In the genomic region with DNA sequence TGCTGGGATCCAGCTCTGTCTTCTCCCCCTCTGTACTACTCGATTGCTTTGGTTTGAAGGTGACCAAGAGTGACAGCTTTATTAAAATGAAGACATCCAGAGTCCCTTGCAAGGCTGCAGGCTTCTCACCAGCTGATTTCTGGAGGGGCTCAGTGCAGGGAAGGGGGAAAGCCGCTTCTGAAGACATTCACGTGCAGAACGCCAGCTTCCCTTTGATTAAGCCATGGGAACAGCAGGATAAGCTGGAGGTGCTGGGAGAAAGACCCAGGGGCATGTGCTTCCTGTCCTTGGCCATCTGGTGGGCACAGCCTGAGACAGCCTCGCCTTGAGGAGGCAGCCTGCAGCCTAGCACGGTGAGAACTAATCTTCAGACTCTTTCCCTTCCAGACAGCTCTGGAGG, we compare ENCODE assay signal across 22 mouse cellular contexts. TPM values are rescaled to one million over a fixed set of nuclear protein-coding genes. Genes with fewer than 3 reads are reported as not detected.
A peak's percentile ranks its signal among the peaks of the same experiment; 100 is the strongest.
DNase-seq lines count a peak whose midpoint lies in the region; ATAC-seq and TF ChIP-seq lines count a peak whose summit lies in the region.
"Had no signal": no experiment of that assay in that cellular context is flagged by ENCODE, and none has a peak within 500 bp of the region (broad histone marks: within the 10 kb centered on the region; RNA-seq: fewer than 3 reads in every experiment).

No protein-coding gene starts in this region.

- DNase-seq in cerebellum, postnatal 10 days: peak; percentile 55 to 71
- DNase-seq in cerebellum, adult 9-11 months: no peak
- DNase-seq in layer of hippocampus, adult 2 months (ENCODE audit: low spot score in 2 of 2): no peak
- DNase-seq in layer of hippocampus, postnatal 14 days (ENCODE audit: low spot score in 2 of 2): no peak
- peak; percentile 63 for DNase-seq in retina, embryonic 14.5 days (ENCODE audit: low spot score)
- DNase-seq in thymus, postnatal 14 days: no peak
- DNase-seq: gastrocnemius, postnatal 25 days; heart, postnatal 4 days; spleen, adult 18-20 months had no signal

- no peaks in the 10 kb centered on the region for H3K9me3 ChIP-seq in hindbrain, embryonic 16.5 days (ENCODE audit: control insufficient read depth, low read length)
- H3K9me3 ChIP-seq: embryonic facial prominence, embryonic 10.5 days; heart, embryonic 13.5 days; limb, embryonic 13.5 days; stomach, embryonic 15.5 days had no signal

- no peaks in the 10 kb centered on the region for H3K27me3 ChIP-seq in hindbrain, embryonic 16.5 days (replicated peaks; ENCODE audit: control insufficient read depth, insufficient read depth, low read length)
- H3K27me3 ChIP-seq: heart, embryonic 13.5 days; limb, embryonic 13.5 days; stomach, embryonic 15.5 days had no signal

- ATAC-seq in hindbrain, embryonic 16.5 days: peak; percentile 60; the same call in 1 of the 2 replicates
- no peak for ATAC-seq in activated CD4-positive, CD25-positive, alpha-beta regulatory T cell, adult 4 months
- ATAC-seq: CD4-positive, CD25-positive, alpha-beta regulatory T cell, adult 4 months; intestine, embryonic 16.5 days had no signal

- 31% methylated on average over 6 of the region's 6 CpGs for WGBS in hindbrain, embryonic 16.5 days

- no peak for TF ChIP-seq CTCF in layer of hippocampus, adult 2 months (conservative IDR thresholded peaks at IDR 0.05)

- H3K27ac ChIP-seq in layer of hippocampus, adult 2 months: peak overlapping the region; percentile 39; the same call in 1 of the 2 replicates
- no peak overlapping the region; the same call in 1 of the 2 replicates for H3K27ac ChIP-seq in hindbrain, embryonic 16.5 days (ENCODE audit: low read depth, low read length)
- H3K27ac ChIP-seq: embryonic facial prominence, embryonic 10.5 days; heart, embryonic 13.5 days; kidney, postnatal 0 days; limb, embryonic 13.5 days; liver, embryonic 14.5 days; stomach, embryonic 15.5 days had no signal

- no peaks in the 10 kb centered on the region for H3K36me3 ChIP-seq in hindbrain, embryonic 16.5 days (ENCODE audit: control insufficient read depth, insufficient read depth, low read length)
- H3K36me3 ChIP-seq: embryonic facial prominence, embryonic 10.5 days; G1E; heart, embryonic 13.5 days; limb, embryonic 13.5 days; stomach, embryonic 15.5 days had no signal

- no peak overlapping the region for H3K4me2 ChIP-seq in hindbrain, embryonic 16.5 days (ENCODE audit: low read length)
- H3K4me2 ChIP-seq: heart, embryonic 13.5 days; limb, embryonic 13.5 days; stomach, embryonic 15.5 days had no signal

- peaks cover 5% of the 10 kb centered on the region for H3K4me1 ChIP-seq in hindbrain, embryonic 16.5 days (ENCODE audit: control insufficient read depth, insufficient read depth, low read depth, low read length)
- H3K4me1 ChIP-seq: stomach, embryonic 15.5 days had no signal

- 0 out of 2 replicates have a peak overlapping the region, but pooled peaks have one; percentile 27 for H3K9ac ChIP-seq in hindbrain, embryonic 16.5 days (ENCODE audit: low read depth, low read length)
- H3K9ac ChIP-seq: heart, embryonic 13.5 days; limb, embryonic 13.5 days; liver, embryonic 14.5 days; stomach, embryonic 15.5 days had no signal

- no peak overlapping the region for H3K4me3 ChIP-seq in layer of hippocampus, adult 2 months
- H3K4me3 ChIP-seq in hindbrain, embryonic 16.5 days (ENCODE audit: low read length): no peak overlapping the region
- H3K4me3 ChIP-seq: embryonic facial prominence, embryonic 10.5 days; heart, embryonic 13.5 days; limb, embryonic 13.5 days; myocyte; stomach, embryonic 15.5 days had no signal

RNA-seq across cellular contexts. Expression of gene Galnt18, which starts 17.0 kb away (rescaled TPM):
- 10 to 100 TPM; 55.7 to 62.1 TPM for total RNA-seq in layer of hippocampus, adult 2 months (2021)
- 10 to 100 TPM; 64.1 to 69.5 TPM for total RNA-seq in layer of hippocampus, postnatal 14 days (2021)
- 18.6 and 20.9 TPM in 2 replicates for polyA plus RNA-seq in hindbrain, embryonic 16.5 days (2015; fragmentation: Nextera tagmentation; extraction: Ambion mirVana)
- not detected for polyA plus RNA-seq in activated CD4-positive, CD25-positive, alpha-beta regulatory T cell, adult 4 months (2017; shearing (Covaris generic))
- total RNA-seq: G1E; megakaryocyte, adult 5-6 weeks had no signal
- polyA plus RNA-seq: CD4-positive, CD25-positive, alpha-beta regulatory T cell, adult 4 months; G1E had no signal

Comparison
In these comparisons a context has a peak if more than half of its experiments do, and no peak if none do; other contexts are left out.
1. DNase-seq: peak in cerebellum, postnatal 10 days (2 of 2) and retina, embryonic 14.5 days (single experiment); none in cerebellum, adult 9-11 months (single experiment), layer of hippocampus, adult 2 months (0 of 2), layer of hippocampus, postnatal 14 days (0 of 2) and thymus, postnatal 14 days (single experiment).